Mouse (Mus musculus): ENCODE results near the gene 1700029H14Rik. TPM values are rescaled to one million over a fixed set of nuclear protein-coding genes. Genes with fewer than 3 reads are reported as not detected.
A peak's percentile ranks its signal among the peaks of the same experiment; 100 is the strongest.

The 1700029H14Rik gene
- total RNA-seq, 1 experiment: not detected

DNA sequence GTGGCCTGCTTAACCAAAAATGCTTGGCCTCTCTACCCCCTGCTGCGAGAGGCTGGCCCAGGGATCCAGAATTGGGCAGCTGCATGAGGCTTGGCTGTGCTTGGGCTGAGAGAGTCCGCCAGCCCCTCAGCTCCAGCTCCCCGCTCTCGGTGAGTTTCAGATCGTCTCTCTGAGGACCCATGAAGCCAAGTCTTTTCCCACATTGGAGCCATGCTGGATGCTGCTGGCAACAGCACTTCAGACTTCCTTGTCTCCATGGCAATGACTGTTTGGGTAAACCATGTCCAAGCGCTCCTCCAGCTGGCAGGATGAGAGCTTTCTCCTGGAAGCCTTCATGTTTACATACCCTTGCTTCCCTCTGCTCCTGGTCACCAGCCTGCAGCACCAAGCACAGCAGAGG is 23.4 kb downstream of the 1700029H14Rik start:
- peaks cover 0 to 1% of the 10 kb centered on the region in 2 experiments; a peak in 1 of 4 replicates for H3K4me1 ChIP-seq (ENCODE audit: control insufficient read depth in 2 of 2, insufficient read depth in 2 of 2, low read length in 2 of 2, poor library complexity in 1 of 2)
- no peak overlapping the region for H3K27ac ChIP-seq (ENCODE audit: insufficient read depth, low read depth, low read length, poor library complexity, severe bottlenecking)
- H3K4me3 ChIP-seq (ENCODE audit: insufficient read depth in 1 of 2, low read depth in 1 of 2, low read length in 2 of 2, poor library complexity in 1 of 2, severe bottlenecking in 1 of 2): no peak overlapping the region
- no peaks in the 10 kb centered on the region for H3K36me3 ChIP-seq (ENCODE audit: control insufficient read depth, insufficient read depth, low read length, poor library complexity, severe bottlenecking)
- no peak for TF ChIP-seq MAFK (IDR thresholded peaks at IDR 0.05; ENCODE audit: insufficient read depth, low read depth, low read length)
- no peak for TF ChIP-seq HCFC1 (IDR thresholded peaks at IDR 0.05; ENCODE audit: borderline replicate concordance, insufficient read depth, low read length)
- H3K9me3 ChIP-seq (ENCODE audit: control insufficient read depth, insufficient read depth, low read depth, low read length): no peaks in the 10 kb centered on the region
- in situ Hi-C loops (cut with MboI; ENCODE audit: low sequenced_read_pairs in 2 of 2, unreplicated experiment in 2 of 2): no loop called here
- DNase-seq (ENCODE audit: low read depth, low spot score): no peak
- no peak overlapping the region for H3K9ac ChIP-seq (ENCODE audit: insufficient read depth, low read depth, low read length, poor library complexity, severe bottlenecking)

DNA sequence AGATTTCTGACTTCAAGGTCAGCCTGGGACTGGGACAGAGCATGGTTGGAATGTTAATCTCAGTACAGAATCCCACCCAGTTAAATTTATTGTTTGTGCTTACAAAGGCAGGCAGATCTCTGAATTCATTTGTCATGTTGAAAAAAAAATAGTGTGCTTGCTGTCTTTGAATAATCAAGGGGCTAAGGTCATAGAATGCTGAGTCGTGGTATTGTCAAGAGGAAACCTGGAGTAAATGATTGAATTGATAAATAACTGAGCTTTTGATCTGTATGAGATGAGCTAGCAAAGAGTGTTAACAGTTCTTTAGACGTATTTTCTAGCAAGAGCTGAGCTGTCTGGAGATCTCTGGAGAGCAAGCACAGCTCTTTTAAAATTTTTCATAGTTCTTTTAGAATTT is 25.2 kb downstream of the 1700029H14Rik start:
- H3K27ac ChIP-seq (ENCODE audit: insufficient read depth, low read depth, low read length, poor library complexity, severe bottlenecking): no peak overlapping the region
- H3K9me3 ChIP-seq (ENCODE audit: control insufficient read depth, insufficient read depth, low read depth, low read length): no peaks in the 10 kb centered on the region
- DNase-seq (ENCODE audit: low read depth, low spot score): no peak
- H3K4me1 ChIP-seq (ENCODE audit: control insufficient read depth in 2 of 2, insufficient read depth in 2 of 2, low read length in 2 of 2, poor library complexity in 1 of 2): peaks cover 0 to 1% of the 10 kb centered on the region in 2 experiments; a peak in 1 of 4 replicates
- H3K36me3 ChIP-seq (ENCODE audit: control insufficient read depth, insufficient read depth, low read length, poor library complexity, severe bottlenecking): no peaks in the 10 kb centered on the region
- H3K4me3 ChIP-seq (ENCODE audit: insufficient read depth in 1 of 2, low read depth in 1 of 2, low read length in 2 of 2, poor library complexity in 1 of 2, severe bottlenecking in 1 of 2): no peak overlapping the region
- no peak overlapping the region for H3K9ac ChIP-seq (ENCODE audit: insufficient read depth, low read depth, low read length, poor library complexity, severe bottlenecking)
- in situ Hi-C loops (cut with MboI; ENCODE audit: low sequenced_read_pairs in 2 of 2, unreplicated experiment in 2 of 2): no loop called here
- TF ChIP-seq ZC3H11A (IDR thresholded peaks at IDR 0.05; ENCODE audit: borderline replicate concordance, low read depth, low read length): no peak
- peak; percentile 67 for TF ChIP-seq MAFK (IDR thresholded peaks at IDR 0.05; ENCODE audit: insufficient read depth, low read depth, low read length)
- TF ChIP-seq HCFC1 (IDR thresholded peaks at IDR 0.05; ENCODE audit: borderline replicate concordance, insufficient read depth, low read length): no peak
- no peak for TF ChIP-seq CHD2 (IDR thresholded peaks at IDR 0.05; ENCODE audit: low read depth, low read length)
- 0 out of 2 replicates have a peak, but pooled peaks have one; percentile 25 for TF ChIP-seq ZNF384 (IDR thresholded peaks at IDR 0.05; ENCODE audit: low read depth, low read length)

DNA sequence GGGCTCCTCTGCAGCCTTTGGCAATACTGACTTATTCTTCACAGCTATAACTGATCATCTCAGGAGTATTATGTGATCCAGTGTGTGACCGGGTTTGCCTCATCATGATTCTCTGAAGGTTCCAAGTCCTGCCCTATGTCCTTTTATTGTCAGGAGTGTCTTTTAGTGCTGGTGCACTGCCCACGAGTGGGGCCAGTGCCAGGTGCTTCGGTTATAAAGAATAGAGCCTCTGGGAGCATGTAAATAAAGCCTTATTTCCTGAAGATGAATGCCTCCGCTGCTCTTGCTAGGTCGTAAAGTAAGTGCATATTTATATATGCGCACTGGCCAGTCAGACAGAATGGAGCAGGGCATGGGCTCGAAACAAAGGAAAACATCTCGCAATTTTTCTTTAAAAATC is 29.1 kb downstream of the 1700029H14Rik start:
- no peak for TF ChIP-seq ZC3H11A (IDR thresholded peaks at IDR 0.05; ENCODE audit: borderline replicate concordance, low read depth, low read length)
- no peak for TF ChIP-seq HCFC1 (IDR thresholded peaks at IDR 0.05; ENCODE audit: borderline replicate concordance, insufficient read depth, low read length)
- TF ChIP-seq CHD2 (IDR thresholded peaks at IDR 0.05; ENCODE audit: low read depth, low read length): no peak
- TF ChIP-seq MAFK (IDR thresholded peaks at IDR 0.05; ENCODE audit: insufficient read depth, low read depth, low read length): no peak
- no peak for TF ChIP-seq ZNF384 (IDR thresholded peaks at IDR 0.05; ENCODE audit: low read depth, low read length)
- no peaks in the 10 kb centered on the region for H3K4me1 ChIP-seq (ENCODE audit: control insufficient read depth in 2 of 2, insufficient read depth in 2 of 2, low read length in 2 of 2, poor library complexity in 1 of 2)
- H3K36me3 ChIP-seq (ENCODE audit: control insufficient read depth, insufficient read depth, low read length, poor library complexity, severe bottlenecking): no peaks in the 10 kb centered on the region
- no peak overlapping the region for H3K27ac ChIP-seq (ENCODE audit: insufficient read depth, low read depth, low read length, poor library complexity, severe bottlenecking)
- no peak overlapping the region for H3K9ac ChIP-seq (ENCODE audit: insufficient read depth, low read depth, low read length, poor library complexity, severe bottlenecking)
- H3K4me3 ChIP-seq (ENCODE audit: insufficient read depth in 1 of 2, low read depth in 1 of 2, low read length in 2 of 2, poor library complexity in 1 of 2, severe bottlenecking in 1 of 2): no peak overlapping the region
- no peaks in the 10 kb centered on the region for H3K9me3 ChIP-seq (ENCODE audit: control insufficient read depth, insufficient read depth, low read depth, low read length)
- DNase-seq (ENCODE audit: low read depth, low spot score): no peak
- in situ Hi-C loops (cut with MboI; ENCODE audit: low sequenced_read_pairs in 2 of 2, unreplicated experiment in 2 of 2): no loop called here

GRCm38 (mm10) chr8:13531602-13532171 is 30.6 kb downstream of the 1700029H14Rik start:
- DNase-seq (ENCODE audit: low read depth, low spot score): no peak
- in situ Hi-C loops (cut with MboI; ENCODE audit: low sequenced_read_pairs in 2 of 2, unreplicated experiment in 2 of 2): no loop called here
- Histone ChIP-seq H3K9me3 (ENCODE audit: control insufficient read depth, insufficient read depth, low read depth, low read length) (no peaks in the 10 kb centered on the region), H3K9ac (ENCODE audit: insufficient read depth, low read depth, low read length, poor library complexity, severe bottlenecking) (no peak overlapping the region), H3K4me1 (ENCODE audit: control insufficient read depth in 2 of 2, insufficient read depth in 2 of 2, low read length in 2 of 2, poor library complexity in 1 of 2) (no peaks in the 10 kb centered on the region), H3K4me3 (ENCODE audit: insufficient read depth in 1 of 2, low read depth in 1 of 2, low read length in 2 of 2, poor library complexity in 1 of 2, severe bottlenecking in 1 of 2) (no peak overlapping the region), H3K27ac (ENCODE audit: insufficient read depth, low read depth, low read length, poor library complexity, severe bottlenecking) (no peak overlapping the region), H3K36me3 (ENCODE audit: control insufficient read depth, insufficient read depth, low read length, poor library complexity, severe bottlenecking) (no peaks in the 10 kb centered on the region)
- TF ChIP-seq ZNF384 (IDR thresholded peaks at IDR 0.05; ENCODE audit: low read depth, low read length) (no peak), HCFC1 (IDR thresholded peaks at IDR 0.05; ENCODE audit: borderline replicate concordance, insufficient read depth, low read length) (no peak), MAFK (IDR thresholded peaks at IDR 0.05; ENCODE audit: insufficient read depth, low read depth, low read length) (no peak), CHD2 (IDR thresholded peaks at IDR 0.05; ENCODE audit: low read depth, low read length) (no peak), ZC3H11A (IDR thresholded peaks at IDR 0.05; ENCODE audit: borderline replicate concordance, low read depth, low read length) (no peak)

DNA sequence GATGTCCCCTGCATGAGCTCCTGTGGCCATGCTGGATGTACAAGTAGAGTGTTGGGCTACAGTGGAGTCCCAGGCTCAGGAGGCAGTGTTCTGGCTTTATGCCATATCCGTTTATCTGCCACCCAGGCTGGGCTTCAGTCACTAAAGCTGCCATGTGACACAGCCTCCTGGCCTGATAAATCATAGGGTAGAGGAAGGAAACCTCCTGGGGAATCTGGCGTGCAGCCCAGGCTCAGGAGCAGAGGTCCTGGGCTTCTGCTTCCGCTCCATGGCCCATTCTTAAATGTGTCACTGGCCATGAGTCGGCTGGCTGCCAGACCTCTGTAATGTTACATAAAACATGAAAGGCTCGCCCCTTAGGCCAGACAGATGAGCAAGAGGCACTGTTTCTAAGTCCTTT is 31.3 kb downstream of the 1700029H14Rik start:
- DNase-seq (ENCODE audit: low read depth, low spot score): no peak
- in situ Hi-C loops (cut with MboI; ENCODE audit: low sequenced_read_pairs in 2 of 2, unreplicated experiment in 2 of 2): no loop called here
- no peak overlapping the region for H3K9ac ChIP-seq (ENCODE audit: insufficient read depth, low read depth, low read length, poor library complexity, severe bottlenecking)
- no peak overlapping the region for H3K27ac ChIP-seq (ENCODE audit: insufficient read depth, low read depth, low read length, poor library complexity, severe bottlenecking)
- H3K4me3 ChIP-seq (ENCODE audit: insufficient read depth in 1 of 2, low read depth in 1 of 2, low read length in 2 of 2, poor library complexity in 1 of 2, severe bottlenecking in 1 of 2): no peak overlapping the region
- no peaks in the 10 kb centered on the region for H3K9me3 ChIP-seq (ENCODE audit: control insufficient read depth, insufficient read depth, low read depth, low read length)
- no peak for TF ChIP-seq ZNF384 (IDR thresholded peaks at IDR 0.05; ENCODE audit: low read depth, low read length)
- TF ChIP-seq MAFK (IDR thresholded peaks at IDR 0.05; ENCODE audit: insufficient read depth, low read depth, low read length): no peak
- TF ChIP-seq ZC3H11A (IDR thresholded peaks at IDR 0.05; ENCODE audit: borderline replicate concordance, low read depth, low read length): no peak
- TF ChIP-seq CHD2 (IDR thresholded peaks at IDR 0.05; ENCODE audit: low read depth, low read length): no peak
- no peak for TF ChIP-seq HCFC1 (IDR thresholded peaks at IDR 0.05; ENCODE audit: borderline replicate concordance, insufficient read depth, low read length)
- no peaks in the 10 kb centered on the region for H3K36me3 ChIP-seq (ENCODE audit: control insufficient read depth, insufficient read depth, low read length, poor library complexity, severe bottlenecking)
- no peaks in the 10 kb centered on the region for H3K4me1 ChIP-seq (ENCODE audit: control insufficient read depth in 2 of 2, insufficient read depth in 2 of 2, low read length in 2 of 2, poor library complexity in 1 of 2)

Data from ES-E14 (cell line).